Mouse (Mus musculus): ENCODE data around the gene Ccdc158.

Gene Ccdc158

DNA sequence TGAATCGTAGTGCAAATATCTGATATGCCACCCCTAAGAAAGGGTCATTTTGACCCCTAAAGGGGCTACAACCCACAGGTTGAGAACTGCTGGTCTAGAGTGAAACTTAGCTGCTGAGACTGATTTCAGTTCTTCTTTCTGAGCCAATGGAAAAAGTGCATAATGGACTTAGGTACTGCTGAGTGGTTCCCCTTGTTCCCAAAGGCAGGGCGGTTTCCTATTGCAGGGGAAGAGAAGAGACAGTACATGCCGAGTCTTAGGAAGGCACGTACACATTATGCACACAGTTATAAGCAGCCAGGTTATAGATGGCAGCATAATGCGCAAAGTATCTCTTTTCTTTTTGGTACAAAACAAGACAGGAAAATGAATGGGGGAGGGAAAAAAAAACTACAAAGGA, 13.1 kb upstream of the Ccdc158 start:
- no peak for DNase-seq (ENCODE audit: low read depth, low spot score)

DNA sequence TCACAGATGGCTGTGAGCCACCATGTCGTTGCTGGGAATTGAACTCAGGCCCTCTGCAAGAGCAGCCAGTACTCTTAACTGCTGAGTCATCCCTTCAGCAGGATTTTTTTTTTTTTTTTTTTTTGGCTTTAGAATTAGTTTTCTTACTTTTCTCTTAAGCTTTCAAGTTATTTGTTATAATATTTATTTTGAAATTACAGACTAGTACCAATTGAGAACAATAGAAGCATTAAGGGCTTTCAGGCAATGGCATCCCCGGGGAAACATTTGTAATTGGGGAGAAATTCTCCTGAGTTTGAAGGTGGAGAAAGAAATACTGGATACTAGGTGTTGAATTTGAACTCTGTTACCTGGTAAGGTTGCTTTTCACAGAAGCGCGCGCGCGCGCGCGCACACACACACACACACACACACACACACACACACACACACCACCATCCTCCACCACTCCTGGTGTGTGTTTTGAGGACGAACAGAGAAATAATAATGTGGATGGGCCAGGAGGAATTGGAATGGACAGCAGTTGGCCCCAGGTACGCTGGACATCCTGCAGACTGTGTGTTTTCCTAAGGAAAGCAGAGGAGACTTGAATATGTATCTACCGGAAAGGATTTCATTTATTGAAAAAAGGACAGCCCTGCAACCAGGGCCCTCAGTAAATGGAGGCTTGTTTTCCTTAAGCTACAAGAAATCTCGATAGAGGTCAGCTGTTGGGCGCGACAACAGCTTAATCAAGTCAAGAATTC, 9.8 kb upstream of the Ccdc158 start:
- no peak for DNase-seq (ENCODE audit: low read depth, low spot score)

DNA sequence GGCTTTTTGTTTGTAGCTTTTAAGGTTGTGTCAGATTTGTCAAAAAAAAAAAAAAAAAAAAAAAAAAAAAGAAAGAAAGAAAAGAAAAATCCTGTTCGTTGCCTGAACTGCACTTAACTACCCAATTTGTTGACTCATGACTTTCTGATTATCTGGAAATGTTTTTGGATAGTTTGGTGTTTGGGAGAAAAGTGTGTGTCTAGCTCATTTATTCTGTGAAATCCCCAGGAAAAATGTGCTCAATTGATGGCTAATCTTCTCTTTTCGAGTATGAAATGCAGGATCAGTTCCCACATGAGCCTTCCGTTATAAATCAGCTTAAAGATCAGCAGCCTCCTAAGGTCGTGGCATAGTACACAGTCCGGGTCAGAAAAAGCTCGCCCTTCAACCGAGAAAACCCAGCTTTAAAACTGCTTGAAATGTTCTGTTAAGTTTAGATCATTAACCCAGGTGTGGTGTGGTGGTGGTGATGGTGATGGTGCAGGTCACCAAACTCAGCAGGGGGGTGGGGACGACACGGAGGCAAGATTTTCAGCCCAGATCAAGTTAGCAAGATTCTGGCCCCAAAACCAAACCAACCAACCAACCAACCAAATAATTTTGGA, 8.9 kb upstream of the Ccdc158 start:
- no peak for DNase-seq (ENCODE audit: low read depth, low spot score)

GRCm38 (mm10) chr5:92683351-92683807, 8.3 kb upstream of the Ccdc158 start, which contains the start of gene Shroom3:
TSS of gene Shroom3 (plus strand) at chr5:92683435.
- no peak for DNase-seq (ENCODE audit: low read depth, low spot score)

GRCm38 (mm10) chr5:92682621-92683348, 7.7 kb upstream of the Ccdc158 start:
- no peak for DNase-seq (ENCODE audit: low read depth, low spot score)

DNA sequence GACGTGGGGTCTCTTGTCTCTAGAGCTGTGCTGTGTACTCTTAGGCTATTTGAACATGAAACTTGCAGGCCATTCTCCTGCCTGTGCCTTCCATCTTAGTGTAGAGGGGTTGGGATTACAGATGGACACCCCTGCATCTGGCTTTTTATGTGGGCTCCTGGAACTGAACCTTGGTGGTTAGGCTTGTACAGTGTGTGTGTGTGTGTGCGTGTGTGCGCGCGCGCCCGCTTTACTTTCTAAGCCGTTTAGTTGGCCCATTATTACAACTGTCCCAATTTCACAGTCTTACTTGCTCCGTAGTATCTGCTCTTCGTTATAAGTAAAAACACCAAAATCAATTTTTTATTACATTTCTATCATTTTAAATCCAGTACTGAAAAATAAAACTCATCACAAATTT, 6.8 kb upstream of the Ccdc158 start:
- no peak for DNase-seq (ENCODE audit: low read depth, low spot score)

GRCm38 (mm10) chr5:92679441-92679840, 4.4 kb upstream of the Ccdc158 start:
- no peak for DNase-seq (ENCODE audit: low read depth, low spot score)

- DNase-seq (ENCODE audit: low read depth, low spot score): no peak
Measured at GRCm38 (mm10) chr5:92675574-92675920, 476 bp upstream of the Ccdc158 start.

GRCm38 (mm10) chr5:92666860-92667259, 8.2 kb downstream of the Ccdc158 start:
- DNase-seq (ENCODE audit: low read depth, low spot score): no peak

- no peak for DNase-seq (ENCODE audit: low read depth, low spot score)
Measured at GRCm38 (mm10) chr5:92664321-92664720, 10.8 kb downstream of the Ccdc158 start.

DNA sequence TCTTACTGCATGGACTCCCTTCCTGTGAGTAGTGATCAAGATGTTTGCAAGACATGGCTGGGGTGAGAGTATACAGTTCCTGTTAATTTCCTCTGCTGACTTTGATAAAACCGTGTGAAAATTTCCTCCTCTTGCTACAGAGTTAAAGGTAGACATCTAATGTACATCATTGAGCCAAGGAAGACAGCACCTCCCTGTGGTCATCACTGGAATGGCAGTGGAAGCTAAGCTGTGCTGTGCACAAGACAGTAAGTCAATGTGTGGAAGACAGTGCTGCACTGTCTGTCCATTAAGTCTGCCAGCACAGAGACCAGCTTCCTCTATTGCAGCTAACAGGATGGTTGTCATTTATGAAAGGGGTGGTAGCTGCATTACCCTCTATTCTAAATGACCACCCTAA, 18.8 kb downstream of the Ccdc158 start:
- DNase-seq (ENCODE audit: low read depth, low spot score): no peak

- no peak for DNase-seq (ENCODE audit: low read depth, low spot score)
Measured at GRCm38 (mm10) chr5:92640861-92641260, 34.2 kb downstream of the Ccdc158 start.

DNA sequence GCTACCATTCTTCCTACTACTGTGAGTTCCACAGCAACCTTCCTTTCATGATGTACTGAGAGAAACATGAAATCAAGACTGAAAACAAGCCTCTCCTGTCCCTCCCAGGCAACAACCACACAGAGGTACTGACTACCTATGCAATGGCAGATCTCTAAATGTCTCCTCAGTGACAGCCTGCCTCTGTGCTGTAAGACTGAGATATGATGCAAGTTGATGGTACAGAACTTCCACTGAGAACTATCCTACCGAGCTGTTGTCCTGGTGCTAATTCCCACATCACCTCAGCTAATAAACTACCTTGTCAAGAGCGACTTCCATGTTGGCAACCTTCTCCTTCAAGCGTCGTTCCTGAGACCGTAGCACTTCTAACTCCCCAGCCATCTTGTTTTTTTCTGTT, 39.2 kb downstream of the Ccdc158 start:
- no peak for DNase-seq (ENCODE audit: low read depth, low spot score)

- no peak for DNase-seq (ENCODE audit: low read depth, low spot score)
Measured at GRCm38 (mm10) chr5:92634916-92635315, 40.2 kb downstream of the Ccdc158 start.

DNA sequence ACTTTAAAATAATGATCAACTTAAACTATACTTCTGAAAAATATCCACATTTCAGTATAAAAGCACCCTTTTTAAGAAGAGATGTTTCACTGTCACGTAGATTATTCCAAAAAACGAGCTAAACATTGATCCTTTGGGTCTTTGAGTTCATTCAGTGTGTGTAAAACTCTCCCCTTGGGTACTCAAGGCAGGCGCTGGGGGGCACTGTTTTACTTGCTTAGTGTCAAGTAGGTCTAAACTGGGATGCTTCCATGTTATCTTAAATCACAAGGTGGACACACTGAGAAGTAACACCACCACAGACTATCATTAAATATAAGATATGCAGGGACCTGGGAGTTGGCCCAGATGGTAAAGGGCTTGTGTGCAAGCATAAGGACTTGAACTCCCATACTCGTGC, 41.5 kb downstream of the Ccdc158 start:
- DNase-seq (ENCODE audit: low read depth, low spot score): no peak

GRCm38 (mm10) chr5:92627896-92628295, 47.2 kb downstream of the Ccdc158 start:
- DNase-seq (ENCODE audit: low read depth, low spot score): no peak

DNA sequence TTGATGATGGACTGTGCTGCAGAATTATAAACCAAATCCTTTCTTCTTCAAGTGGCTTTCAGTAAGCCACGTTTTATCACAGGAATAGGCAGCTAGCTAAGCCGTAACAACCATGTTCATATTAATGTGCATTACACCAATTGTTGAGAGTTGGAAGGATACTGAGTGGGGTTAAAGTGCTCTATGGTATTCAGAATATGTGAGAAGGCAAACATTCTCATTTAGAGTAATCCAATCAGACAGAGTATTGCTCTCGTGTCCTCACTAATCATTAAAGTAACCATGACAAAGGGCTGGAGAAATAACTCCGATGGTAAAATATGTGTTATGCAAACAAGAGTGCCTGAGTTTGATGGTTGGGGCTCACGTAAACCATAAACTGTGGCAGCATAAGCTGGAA, 53.2 kb downstream of the Ccdc158 start:
- no peak for DNase-seq (ENCODE audit: low read depth, low spot score)

DNA sequence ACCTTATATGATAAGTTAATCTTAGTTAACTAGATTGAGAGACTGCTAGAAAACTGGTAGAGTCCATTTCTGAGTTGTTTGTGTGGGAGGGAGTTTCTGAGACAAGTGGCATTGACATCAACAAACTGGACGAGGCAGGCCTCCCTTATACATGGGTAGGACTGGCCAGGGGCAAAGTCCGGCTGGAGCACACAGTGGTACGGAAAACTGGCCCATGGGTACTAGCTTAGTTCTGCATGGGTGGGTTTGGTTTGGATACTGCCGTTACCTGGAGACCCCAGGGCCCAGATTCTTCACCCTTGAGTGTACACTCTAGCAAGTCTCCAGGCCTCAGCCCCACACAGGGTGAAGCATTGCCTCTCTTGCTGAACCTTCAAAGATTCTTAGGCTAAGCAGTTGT, 62.3 kb downstream of the Ccdc158 start:
- no peak for DNase-seq (ENCODE audit: low read depth, low spot score)

- no peak for DNase-seq (ENCODE audit: low read depth, low spot score)
Measured at GRCm38 (mm10) chr5:92607492-92608229, 67.4 kb downstream of the Ccdc158 start.

DNA sequence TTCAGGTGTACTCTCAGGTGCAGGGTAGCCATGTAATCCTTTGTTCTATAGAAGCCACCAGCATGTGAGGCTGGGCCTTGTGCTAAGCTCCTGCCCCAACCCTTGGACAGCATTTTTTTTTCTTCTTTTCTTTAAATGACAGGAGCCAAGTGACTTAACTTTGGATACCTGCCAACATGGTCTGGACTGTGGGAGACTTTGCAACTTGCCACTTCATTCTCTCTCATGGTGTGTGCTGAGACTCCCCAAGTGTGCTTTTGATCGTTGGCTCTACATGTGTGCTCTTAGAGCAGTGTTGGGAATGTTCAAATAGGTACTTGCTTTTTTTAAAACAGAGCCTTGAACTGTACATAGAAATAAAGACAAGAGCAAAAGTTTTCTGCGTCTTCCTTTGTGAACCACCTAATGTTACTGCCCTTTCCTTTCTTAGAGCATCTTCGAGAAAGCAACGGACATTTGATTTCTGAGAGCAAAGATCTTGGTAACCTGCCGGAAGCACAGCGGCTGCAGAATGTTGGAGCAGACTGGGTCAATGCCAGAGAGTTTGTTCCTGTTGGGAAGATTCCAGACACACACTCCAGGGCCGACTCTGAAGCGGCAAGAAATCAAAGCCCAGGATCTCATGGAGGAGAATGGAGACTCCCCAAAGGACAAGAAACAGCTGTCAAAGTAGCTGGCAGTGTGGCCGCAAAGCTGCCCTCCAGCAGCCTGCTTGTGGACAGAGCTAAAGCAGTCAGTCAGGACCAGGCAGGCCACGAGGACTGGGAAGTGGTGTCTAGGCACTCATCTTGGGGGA, 70.4 kb downstream of the Ccdc158 start:
- DNase-seq (ENCODE audit: low read depth, low spot score): no peak

Measured in c-Kit-negative CD71-positive TER-119-positive erythroid progenitor cells, embryonic 14.5 days (primary cell).